Mouse (Mus musculus) ES-Bruce4 (cell line): ENCODE data around the gene Prrg2. TPM values are rescaled to one million over a fixed set of nuclear protein-coding genes. Genes with fewer than 3 reads are reported as not detected.

Source experiments
- H3K27ac ChIP-seq: 2 replicates; pipeline ENCODE4 v1.5.1; 2012; ENCODE audit warnings: low read length, inconsistent platforms; ENCODE audit not compliant: insufficient read depth
- H3K27me3 ChIP-seq: 2 replicates; pipeline ENCODE4 v1.6.1; 2012; ENCODE audit warnings: mild to moderate bottlenecking, low read length, inconsistent platforms; ENCODE audit not compliant: control insufficient read depth, poor library complexity, insufficient read depth, severe bottlenecking
- H3K36me3 ChIP-seq: 2 replicates; pipeline ENCODE4 v1.6.1; 2012; ENCODE audit warnings: inconsistent platforms, mild to moderate bottlenecking, low read length, moderate library complexity; ENCODE audit not compliant: control insufficient read depth, poor library complexity, insufficient read depth, severe bottlenecking
- H3K4me1 ChIP-seq: one replicate; pipeline ENCODE4 v1.8.1; 2011; ENCODE audit warnings: low read length; ENCODE audit not compliant: control insufficient read depth, insufficient read depth
- H3K4me3 ChIP-seq: 2 replicates; pipeline ENCODE4 v1.5.1; 2011; ENCODE audit warnings: low read depth, mild to moderate bottlenecking, low read length
- H3K9ac ChIP-seq: 2 replicates; pipeline ENCODE4 v1.6.1; 2012; ENCODE audit warnings: low read depth, mild to moderate bottlenecking, inconsistent platforms; ENCODE audit not compliant: poor library complexity, severe bottlenecking
- H3K9me3 ChIP-seq: replicated peaks from 2 replicates; pipeline ENCODE4 v1.6.1; 2012; ENCODE audit warnings: mild to moderate bottlenecking, low read length, inconsistent platforms; ENCODE audit not compliant: control insufficient read depth, poor library complexity, insufficient read depth, severe bottlenecking
- CTCF ChIP-seq: IDR thresholded peaks from one replicate; pipeline ENCODE4 v1.8.1; 2011; ENCODE audit warnings: low read depth, low read length
- EP300 ChIP-seq: IDR thresholded peaks from 2 replicates; pipeline ENCODE4 v1.6.1; 2011; ENCODE audit warnings: low read depth, low read length; ENCODE audit not compliant: insufficient read depth
- POLR2A ChIP-seq: IDR thresholded peaks from one replicate; pipeline ENCODE4 v1.8.1; 2011; ENCODE audit warnings: low read length; ENCODE audit not compliant: insufficient read depth
- polyA plus RNA-seq: library from polyadenylated mRNA; stranded (reverse); fragments of >200 nt; gene quantifications from 2 replicates; pipeline ENCODE4 v1.2.4, GENCODE M21; 2011; ENCODE audit warnings: low read depth; ENCODE audit not compliant: missing spikeins, insufficient read depth, insufficient read length

The Prrg2 gene
- polyA plus RNA-seq, 1 experiment, result 12.0 TPM

DNA sequence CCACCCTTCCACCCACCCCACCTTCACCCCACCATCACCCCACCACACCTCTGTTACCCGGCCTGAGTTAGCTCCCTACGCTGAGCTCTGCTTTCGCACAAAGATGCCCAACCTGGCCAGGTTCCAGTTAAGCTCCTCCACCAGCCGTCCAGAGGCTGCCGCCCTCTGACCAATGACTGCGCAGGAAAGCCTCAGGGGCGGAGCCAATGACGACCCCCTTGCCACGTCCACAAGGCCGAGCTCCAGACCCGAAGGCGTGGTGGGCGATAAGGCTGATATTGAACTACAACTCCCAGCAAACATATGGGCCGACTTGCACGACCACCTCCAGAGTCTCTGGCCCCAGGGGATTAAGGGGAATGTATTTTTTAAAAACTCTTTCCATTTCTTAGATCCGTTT is 29.6 kb upstream of the Prrg2 start, which contains the start of gene Rcn3:
TSS of gene Rcn3 (minus strand) at position 174 of the 400 bp plus-strand sequence.
- no peaks in the 10 kb centered on the region for H3K36me3 ChIP-seq
- peak within 1 kb of the TSS; percentile 79 for H3K4me3 ChIP-seq
- peak within 1 kb of the TSS; percentile 41; the same call in 1 of the 2 replicates for H3K27ac ChIP-seq
- H3K9me3 ChIP-seq, result no peaks in the 10 kb centered on the region
- no peak for TF ChIP-seq CTCF
- no peak for TF ChIP-seq EP300
- no peak for TF ChIP-seq POLR2A
- H3K27me3 ChIP-seq, result no peaks in the 10 kb centered on the region
- peak within 1 kb of the TSS; percentile 59 for H3K9ac ChIP-seq
- H3K4me1 ChIP-seq, result peaks cover 6% of the 10 kb centered on the region

DNA sequence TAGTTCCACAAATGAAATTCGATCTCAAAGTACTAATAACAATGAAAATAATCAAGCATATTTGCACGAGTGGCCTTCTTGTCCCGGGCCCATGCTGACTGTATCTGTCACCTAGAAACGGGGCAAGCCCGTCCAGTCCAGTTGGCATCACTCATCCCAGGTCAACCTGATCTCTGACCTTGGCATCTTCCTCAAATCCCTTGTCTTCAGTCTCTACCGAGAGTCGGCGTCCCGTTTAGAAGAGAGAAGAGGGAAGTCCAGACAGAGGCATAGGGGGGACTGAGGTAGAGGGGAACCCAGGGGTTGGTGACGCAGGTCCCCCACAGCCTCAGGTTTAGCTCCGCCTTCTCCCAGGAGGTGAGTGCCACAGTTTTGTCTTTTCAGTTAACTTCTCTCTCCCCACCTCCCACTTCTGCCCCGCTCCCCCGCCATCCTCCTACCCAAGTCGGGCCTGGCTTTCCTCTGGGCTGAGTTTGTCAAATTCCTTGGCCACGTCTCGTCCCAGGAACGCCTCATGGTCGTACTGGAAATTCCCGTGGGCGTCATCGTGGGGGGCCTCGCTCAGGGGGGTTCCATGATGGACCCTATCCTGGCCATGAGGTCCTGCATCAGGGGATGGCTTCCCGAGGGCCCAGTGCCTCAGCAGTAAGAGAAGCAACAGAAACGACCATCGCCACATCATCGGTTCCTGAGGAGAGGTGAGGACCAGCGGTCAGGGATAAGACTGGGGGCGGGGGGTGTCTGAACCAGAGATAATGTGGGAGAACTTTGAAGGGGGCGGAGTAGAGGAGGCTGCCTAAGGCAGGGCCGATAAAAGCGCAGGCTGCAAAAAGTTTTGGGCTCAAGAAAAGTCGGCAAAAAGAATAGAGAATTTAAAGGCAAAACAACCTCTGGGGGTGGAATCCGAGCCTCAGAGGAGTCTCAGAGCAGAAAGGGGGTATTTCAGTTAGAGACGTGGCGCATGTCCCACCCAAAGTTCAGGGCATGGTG is 28.8 kb upstream of the Prrg2 start:
- 0 out of 2 replicates have a peak, but pooled peaks cover 2% of the 10 kb centered on the region for H3K36me3 ChIP-seq
- peaks cover 6% of the 10 kb centered on the region for H3K4me1 ChIP-seq
- H3K4me3 ChIP-seq, result peak overlapping the region; percentile 79
- no peak overlapping the region for H3K27ac ChIP-seq
- no peaks in the 10 kb centered on the region for H3K27me3 ChIP-seq
- H3K9ac ChIP-seq, result peak overlapping the region; percentile 59
- no peak for TF ChIP-seq CTCF
- no peak for TF ChIP-seq POLR2A
- H3K9me3 ChIP-seq, result no peaks in the 10 kb centered on the region

DNA sequence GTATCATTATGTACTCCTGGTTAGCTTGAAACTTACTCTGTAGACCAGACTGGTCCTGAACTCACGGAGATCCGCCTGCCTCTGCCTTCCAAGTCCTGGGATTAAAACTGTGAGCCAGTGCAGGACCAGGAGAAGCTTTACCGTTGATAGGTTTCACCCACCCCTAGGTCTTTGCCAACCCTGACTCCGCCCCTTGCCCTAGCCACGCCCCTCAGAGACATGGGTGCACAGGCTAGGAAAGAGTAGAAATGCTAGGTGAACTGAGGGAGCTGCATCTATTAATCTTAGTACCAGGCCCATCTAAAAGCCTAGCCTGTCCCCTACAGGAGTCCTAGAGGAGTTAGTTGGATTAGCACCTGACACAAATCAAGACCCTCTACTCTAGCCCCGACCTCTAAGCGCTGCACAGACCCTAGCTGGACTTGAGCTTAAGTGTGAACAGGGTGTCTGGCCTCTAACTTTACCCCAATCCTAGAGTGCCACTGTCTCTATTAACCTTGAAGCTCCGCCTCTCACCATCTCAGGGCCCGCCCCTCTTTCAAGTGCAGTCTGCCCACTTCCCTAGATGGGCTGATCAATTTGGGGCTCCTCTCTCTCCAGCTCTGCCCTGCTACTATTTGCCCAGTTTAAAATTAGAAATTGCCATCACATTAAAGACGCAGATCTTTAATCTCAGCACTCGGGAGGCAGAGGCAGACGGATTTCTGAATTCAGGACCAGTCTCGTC is 27.9 kb upstream of the Prrg2 start:
- TF ChIP-seq POLR2A (no peak), CTCF (no peak), EP300 (no peak)
- peaks cover 6% of the 10 kb centered on the region for H3K4me1 ChIP-seq
- no peak overlapping the region for H3K9ac ChIP-seq
- no peak overlapping the region for H3K27ac ChIP-seq
- H3K4me3 ChIP-seq, result no peak overlapping the region
- H3K36me3 ChIP-seq, result 0 out of 2 replicates have a peak, but pooled peaks cover 3% of the 10 kb centered on the region
- H3K27me3 ChIP-seq, result no peaks in the 10 kb centered on the region
- H3K9me3 ChIP-seq, result no peaks in the 10 kb centered on the region

DNA sequence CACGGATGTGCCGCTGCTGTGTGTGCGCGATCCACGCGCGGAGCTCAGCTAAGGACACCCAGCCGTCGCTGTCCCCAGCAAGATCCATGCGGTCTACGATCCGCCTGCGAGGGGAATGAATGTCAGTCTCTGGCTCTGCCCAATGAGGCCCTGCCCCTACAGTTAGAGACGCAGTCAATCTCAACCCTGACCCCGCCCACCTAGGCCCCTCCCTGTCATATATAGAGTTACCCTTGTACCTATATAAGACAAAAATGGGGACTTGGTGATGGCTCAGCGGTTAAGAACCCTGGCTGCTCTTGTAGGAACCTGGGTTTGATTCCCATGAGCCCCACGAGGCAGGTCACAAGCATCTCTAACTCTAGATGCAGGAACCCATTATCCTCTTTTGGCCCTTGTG is 26.1 kb upstream of the Prrg2 start:
- Histone ChIP-seq H3K9me3 (no peaks in the 10 kb centered on the region), H3K9ac (no peak overlapping the region), H3K4me3 (no peak overlapping the region), H3K4me1 (peaks cover 4% of the 10 kb centered on the region), H3K27ac (no peak overlapping the region), H3K27me3 (no peaks in the 10 kb centered on the region), H3K36me3 (0 out of 2 replicates have a peak, but pooled peaks cover 3% of the 10 kb centered on the region)
- no peak for TF ChIP-seq POLR2A

DNA sequence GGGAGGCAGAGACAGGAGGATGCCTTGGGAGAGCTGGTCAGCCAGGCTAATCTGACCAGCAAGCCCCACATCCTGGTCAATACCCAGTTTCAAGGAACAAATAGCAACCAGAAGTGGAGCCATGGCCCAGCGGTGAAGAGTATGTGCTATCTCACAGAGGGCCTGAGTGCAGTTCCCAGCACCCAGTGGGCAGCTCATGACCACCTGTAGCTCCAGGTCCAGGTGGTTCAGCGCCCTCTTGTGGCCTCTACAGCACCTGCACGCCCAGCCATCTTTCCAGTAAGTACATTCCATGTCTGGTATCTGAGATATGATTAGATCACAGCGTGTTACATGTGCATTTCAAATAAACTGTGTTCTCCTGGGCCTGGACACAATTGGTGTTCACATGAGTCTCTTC is 23.6 kb upstream of the Prrg2 start:
- H3K36me3 ChIP-seq, result 0 out of 2 replicates have a peak, but pooled peaks cover 3% of the 10 kb centered on the region
- H3K4me3 ChIP-seq, result no peak overlapping the region
- no peak for TF ChIP-seq EP300
- peak; percentile 87 for TF ChIP-seq CTCF
- no peak for TF ChIP-seq POLR2A
- no peaks in the 10 kb centered on the region for H3K4me1 ChIP-seq
- H3K27ac ChIP-seq, result no peak overlapping the region
- no peaks in the 10 kb centered on the region for H3K27me3 ChIP-seq
- no peaks in the 10 kb centered on the region for H3K9me3 ChIP-seq
- no peak overlapping the region for H3K9ac ChIP-seq
